Mouse (Mus musculus) adrenal gland, postnatal 25 days (tissue): ENCODE measurements around the gene Rsbn1. TPM values are rescaled to one million over a fixed set of nuclear protein-coding genes. Genes with fewer than 3 reads are reported as not detected.

Experiments used
- DNase-seq: peaks from one replicate; pipeline ENCODE4 v3.0.0; 2021; ENCODE audit warnings: mixed read lengths
- long read RNA-seq: library from polyadenylated mRNA; stranded (forward); transcript quantifications from one replicate; pipeline ENCODE4 v2.0.0, GENCODE M21; 2021
- total RNA-seq: library from RNA; stranded (reverse); gene quantifications from 2 replicates; pipeline ENCODE4 v1.2.3, GENCODE M21; 2021

Rsbn1 gene
- total RNA-seq: 17.7 and 20.2 TPM in 2 replicates
- long read RNA-seq, full-length matches to known transcripts: 2 of 10 reads
- long read RNA-seq, partial matches to known transcripts: 8 of 10 reads
- long read RNA-seq, other reads (novel, unspliced or antisense): 0 of 10 reads

DNA sequence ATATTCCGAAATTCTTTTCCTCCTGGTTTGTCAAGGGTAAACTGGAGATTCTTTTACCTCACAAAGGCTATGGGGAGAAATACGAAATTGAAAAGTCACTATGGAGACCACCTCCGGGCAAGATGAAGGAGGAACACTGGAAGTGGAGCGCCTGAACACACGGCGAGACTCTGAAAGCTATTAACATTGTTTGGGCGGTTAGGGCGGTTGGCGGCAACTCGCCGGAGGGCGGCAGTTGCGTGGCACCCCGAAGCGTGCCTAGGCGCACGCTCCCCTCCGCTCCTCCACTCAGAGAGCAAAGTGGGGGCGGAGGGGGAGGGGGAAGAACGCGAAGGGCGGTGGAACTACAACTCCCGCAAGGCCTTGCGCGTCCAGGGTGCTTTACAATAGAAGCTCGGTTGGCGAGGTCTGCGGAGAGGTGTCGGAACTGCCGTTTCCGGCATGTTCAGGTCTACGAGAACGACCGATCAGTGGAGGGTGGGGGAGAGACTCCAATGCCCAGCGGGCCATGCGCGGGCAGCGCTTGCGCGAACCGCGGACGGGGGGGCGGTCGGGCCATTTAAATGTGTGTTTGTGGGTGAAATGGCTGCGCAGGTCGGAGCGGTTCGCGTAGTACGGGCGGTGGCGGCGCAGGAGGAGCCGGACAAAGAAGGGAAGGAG is at the start of gene Rsbn1:
Rsbn1 (plus strand) TSS at position 111 of the 660 bp plus-strand sequence.
- peak; percentile 94 for DNase-seq

DNA sequence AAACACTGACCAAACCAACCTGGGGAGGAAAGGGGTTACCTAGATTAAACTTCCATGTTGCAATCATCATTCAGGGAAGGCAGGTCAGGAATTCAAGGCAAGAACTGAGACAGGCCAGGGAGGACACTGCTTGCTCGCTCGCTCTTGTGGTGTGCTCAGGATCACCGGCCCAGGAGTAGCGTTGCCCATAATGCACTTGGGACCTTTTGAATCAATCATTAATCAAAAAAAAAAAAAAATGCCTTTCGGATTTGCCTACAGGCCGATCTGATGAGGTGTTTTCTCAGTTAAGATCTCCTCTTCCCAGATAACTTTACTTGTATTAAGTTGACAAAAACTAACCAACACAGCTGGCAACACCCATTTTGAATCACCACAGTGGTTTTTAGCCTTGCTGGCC is 49.7 kb upstream of the Rsbn1 start:
- DNase-seq: no peak

- no peak for DNase-seq
These were observed 46.4 kb upstream of the Rsbn1 start for GRCm38 (mm10) chr3:103867424-103867971.

- no peak for DNase-seq
These were observed 45.9 kb upstream of the Rsbn1 start for GRCm38 (mm10) chr3:103868008-103868407.

DNA sequence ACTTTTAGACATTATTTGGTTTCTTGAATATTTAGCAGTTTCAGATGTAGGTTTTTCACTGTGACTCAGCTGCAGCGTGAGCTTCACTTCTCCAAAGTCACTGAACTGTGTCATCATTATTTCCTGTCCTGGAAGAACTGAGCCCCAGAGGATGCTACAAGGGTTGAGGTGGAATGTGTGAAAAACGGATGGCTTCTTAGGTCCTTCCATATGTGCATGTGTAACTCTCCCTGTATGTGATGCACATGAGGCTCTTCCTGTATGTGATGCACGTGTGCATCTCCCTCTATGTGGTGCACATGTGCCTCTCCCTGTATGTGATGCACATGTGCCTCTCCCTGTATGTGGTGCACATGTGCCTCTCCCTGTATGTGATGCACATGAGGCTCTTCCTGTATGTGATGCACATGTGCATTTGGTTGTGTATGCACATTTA is 41.2 kb upstream of the Rsbn1 start:
- DNase-seq: no peak

DNA sequence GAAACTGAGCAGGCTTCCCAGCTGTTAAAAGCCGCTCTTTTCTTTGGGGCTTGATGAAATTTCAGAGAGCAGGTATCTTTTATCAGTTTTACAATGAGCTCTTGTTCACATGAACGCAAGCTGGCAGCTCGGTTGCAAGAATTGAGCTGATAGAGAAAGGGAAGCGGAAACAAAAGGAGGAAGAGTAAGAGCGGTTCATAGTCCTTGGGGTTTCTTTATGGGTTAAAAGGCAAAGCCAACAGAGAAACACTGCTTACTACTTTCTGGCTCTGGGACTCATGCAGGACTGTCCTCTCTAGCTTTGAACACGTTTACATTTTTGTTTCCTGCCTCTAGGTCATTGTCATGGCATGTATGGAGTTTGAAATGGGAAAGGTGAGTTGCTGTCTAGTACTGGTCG is 39.6 kb upstream of the Rsbn1 start:
- DNase-seq: no peak

DNA sequence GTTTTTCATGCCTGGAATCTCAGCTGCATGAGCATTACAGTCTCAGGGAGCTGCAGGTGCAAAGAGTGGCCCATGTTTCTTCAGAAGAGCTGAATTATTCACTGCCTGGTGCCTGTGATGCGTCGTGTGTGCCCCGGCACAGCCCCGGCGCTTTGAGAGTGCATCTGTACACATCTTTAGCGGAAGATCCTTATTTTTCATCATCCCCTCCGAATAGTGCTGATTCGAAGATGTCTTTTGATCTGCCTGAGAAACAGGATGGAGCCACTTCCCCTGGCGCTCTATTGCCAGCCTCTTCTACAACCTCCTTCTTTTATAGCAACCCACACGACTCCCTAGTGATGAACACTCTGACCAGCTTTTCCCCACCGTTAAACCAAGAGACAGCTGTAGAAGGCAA is 28.0 kb upstream of the Rsbn1 start:
- DNase-seq: no peak

DNA sequence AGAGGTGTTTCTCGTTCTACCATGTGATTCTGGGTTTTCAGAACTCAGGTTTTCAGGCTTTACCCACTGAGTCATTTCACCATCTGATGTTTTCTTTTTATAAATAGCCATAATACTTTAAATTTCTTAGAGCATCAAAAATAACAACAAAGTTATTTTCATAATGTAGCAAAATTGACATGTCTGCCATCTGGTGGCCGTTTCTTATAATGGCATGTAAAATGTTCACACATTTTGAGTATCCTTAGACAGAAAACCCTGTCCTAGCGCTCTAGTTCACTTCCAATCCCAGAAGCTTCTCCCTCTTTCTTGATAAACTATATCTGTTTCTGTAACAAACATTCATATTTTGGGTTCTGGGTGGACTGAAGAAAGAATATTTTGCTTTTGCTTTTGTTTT is 26.3 kb upstream of the Rsbn1 start:
- DNase-seq: no peak

DNA sequence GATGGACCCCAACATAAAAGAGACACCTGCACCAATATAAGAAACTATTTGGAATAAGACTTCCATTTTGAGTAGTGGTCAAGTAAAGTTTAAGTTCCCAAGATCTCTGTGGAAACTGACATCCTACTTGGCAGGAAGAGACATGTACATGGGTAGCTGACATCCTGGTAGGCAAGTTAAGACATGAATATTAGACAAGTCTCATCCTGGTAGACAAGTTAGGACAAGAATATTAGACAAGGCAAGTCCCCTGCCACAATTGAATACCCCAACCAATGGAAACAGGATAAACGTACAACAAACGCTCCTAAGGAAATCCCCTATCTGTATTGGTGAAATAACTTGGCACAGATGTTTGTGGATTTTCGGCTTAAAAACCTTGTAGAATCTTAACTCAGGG is 20.5 kb upstream of the Rsbn1 start:
- no peak for DNase-seq

- peak; percentile 26 for DNase-seq
These were observed 9.2 kb upstream of the Rsbn1 start for GRCm38 (mm10) chr3:103904705-103905104.

- DNase-seq: peak; percentile 9
These were observed 6.4 kb upstream of the Rsbn1 start for GRCm38 (mm10) chr3:103907335-103908030.

DNA sequence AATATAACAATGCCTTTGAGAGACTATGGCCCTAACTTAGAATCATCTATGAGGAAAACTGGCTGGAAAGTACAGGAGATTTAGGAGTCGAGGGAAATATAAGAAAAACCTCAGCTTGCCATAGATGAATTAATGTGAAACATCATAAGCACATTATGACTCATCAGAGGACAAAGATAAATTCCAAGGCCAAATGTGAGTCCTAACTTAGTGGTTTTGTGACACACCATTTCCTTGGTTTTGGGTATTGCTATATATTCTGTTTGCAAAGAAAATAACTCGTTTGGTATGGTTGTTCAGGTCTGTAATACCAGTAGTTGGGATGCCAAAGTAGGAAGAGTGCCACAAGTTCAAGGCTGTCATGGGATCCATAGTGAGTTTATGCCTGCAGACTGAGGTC is 5.1 kb upstream of the Rsbn1 start:
- DNase-seq: no peak

GRCm38 (mm10) chr3:103913451-103913961 is 414 bp upstream of the Rsbn1 start:
- DNase-seq: no peak

GRCm38 (mm10) chr3:103914732-103915508 is 1.0 kb downstream of the Rsbn1 start:
- peak; percentile 58 for DNase-seq

- DNase-seq: no peak
These were observed 1.6 kb downstream of the Rsbn1 start for GRCm38 (mm10) chr3:103915509-103915896.

DNA sequence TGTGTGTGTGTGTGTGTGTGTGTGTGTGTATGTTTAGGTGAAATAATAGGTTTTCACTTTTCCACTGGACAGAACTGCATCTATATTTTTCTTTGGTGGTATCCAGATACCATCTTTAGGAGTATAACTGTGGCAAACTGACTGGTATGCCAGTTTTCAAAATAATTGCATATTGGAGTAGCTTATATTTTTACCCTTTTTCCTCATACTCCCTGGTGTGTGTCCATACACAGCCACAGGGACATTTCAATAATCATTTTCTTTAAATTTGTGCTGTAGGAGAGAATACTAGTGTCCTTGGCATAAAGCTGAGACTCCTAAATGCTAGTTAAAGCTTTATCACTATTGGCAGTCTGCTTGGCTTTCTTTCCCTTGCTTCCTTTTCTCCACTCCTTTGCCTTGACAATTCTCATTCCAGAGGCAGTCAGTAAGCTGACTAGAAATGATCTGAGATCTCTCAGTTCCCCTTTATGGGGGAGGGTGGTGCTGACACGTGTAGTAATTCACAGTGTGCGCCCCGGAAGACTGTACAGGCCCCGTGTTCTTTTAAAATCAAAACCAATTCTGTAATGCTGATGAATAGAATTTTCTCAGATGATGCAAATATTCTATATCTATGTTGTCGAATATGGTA is 2.4 kb downstream of the Rsbn1 start:
- DNase-seq: no peak

DNA sequence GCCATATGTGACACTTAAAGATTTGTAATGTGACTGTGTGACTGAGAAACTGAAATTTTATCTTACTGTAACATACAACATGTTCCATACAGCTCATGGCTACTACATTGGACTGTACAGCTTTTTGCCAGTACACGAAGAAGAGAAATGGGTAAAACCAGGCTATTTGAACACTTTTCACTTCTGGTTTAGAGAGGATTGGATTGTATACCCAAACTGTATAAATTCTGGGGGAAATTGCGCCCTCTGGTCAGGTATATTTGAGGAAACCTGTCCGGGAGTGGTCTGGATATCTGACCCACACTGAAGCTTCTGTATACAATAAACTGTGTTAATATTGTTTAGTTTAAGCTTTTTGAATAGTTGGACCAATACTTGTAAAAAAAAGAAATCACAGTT is 2.9 kb downstream of the Rsbn1 start:
- no peak for DNase-seq

DNA sequence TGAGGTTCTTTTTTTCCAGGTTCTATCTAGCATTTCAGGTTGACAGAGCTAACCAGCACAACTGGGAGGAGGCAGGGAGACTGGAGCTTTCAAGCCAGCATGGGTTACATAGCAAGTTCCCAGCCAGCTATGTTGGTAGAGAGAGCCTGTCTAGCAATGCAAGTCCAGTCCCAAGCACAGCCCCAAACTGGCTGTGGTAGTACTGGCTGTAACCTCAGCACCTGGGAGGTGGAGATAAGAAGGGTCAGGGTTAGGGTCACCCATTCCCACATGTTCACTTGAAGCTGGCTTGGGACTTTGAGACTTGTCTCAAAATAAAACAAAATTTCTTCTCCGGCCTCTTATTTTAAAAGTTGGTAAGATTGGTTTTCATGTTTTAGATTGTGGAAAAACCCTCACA is 6.2 kb downstream of the Rsbn1 start:
- no peak for DNase-seq

DNA sequence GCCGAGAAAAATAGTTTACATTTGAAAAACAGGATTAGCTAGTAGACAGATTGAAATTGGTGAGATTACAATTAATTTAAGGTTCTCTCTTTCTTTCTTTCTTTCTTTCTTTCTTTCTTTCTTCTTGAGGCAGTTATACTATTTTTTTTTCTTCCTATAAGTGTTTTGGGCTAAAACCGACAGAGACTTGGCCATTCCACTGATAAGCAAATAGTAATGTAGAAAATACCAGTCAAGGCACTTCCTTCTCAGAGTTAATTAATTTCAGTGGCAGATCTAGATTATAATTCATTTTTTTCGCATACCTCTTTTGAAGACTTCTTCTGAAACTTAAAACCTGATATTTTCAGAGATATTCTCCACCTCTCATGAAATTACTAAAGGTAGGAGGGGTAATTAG is 11.4 kb downstream of the Rsbn1 start:
- DNase-seq: no peak

DNA sequence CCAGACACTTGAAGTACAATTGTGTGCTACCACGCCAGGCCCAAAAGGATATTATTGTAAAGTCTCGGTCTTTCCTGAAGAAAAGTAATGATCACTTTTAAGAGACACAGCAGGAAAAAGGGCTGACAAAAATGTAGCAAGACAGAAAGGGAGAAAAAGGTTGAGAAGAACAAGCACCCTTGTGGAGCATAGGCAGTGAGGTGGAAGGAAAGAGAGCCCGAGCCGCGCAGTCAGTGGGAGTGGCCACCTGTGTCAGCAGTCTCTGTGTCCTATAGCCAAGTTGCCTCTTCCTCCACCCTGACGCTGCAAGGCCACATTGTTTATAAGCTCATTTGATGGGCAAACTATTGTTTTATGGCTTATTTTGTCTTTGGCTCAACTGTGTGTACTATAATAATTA is 13.6 kb downstream of the Rsbn1 start:
- peak; percentile 8 for DNase-seq

GRCm38 (mm10) chr3:103944794-103945562 is 31.1 kb downstream of the Rsbn1 start:
- no peak for DNase-seq
